8 mouse cellular contexts compared by ENCODE assay signal in the genomic region with DNA sequence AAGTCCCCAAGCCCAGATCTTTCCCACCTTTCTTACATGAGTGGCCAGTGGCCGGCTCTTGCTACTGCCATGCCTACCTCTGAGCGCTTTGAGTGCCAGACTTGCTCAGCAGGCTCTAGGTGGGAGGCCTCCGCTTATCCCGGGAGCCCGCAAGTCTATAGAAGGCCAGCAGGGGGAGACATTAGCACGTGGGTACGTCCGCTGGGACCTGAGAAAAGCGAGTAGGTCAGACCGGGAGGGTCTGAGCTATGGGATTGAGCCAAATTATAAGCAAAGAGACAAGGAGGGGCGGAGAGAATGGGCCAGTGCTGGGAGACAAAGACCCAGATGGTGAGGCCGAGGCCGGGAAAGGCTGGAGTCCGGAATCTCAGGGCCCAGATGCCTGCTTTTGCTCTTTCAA. TPM values are rescaled to one million over a fixed set of nuclear protein-coding genes. Genes with fewer than 3 reads are reported as not detected.
A peak's percentile ranks its signal among the peaks of the same experiment; 100 is the strongest.
DNase-seq lines count a peak whose midpoint lies in the region; ATAC-seq lines count a peak whose summit lies in the region.

No protein-coding gene starts in this region.

- H3K27me3 ChIP-seq in intestine, embryonic 16.5 days (replicated peaks; ENCODE audit: control insufficient read depth, insufficient read depth, low read length): 0 out of 2 replicates have a peak, but pooled peaks cover 7% of the 10 kb centered on the region
- peaks cover 100% of the 10 kb centered on the region for H3K27me3 ChIP-seq in midbrain, embryonic 10.5 days (ENCODE audit: low read depth, poor library complexity, severe bottlenecking)

- intact Hi-C loops in left cerebral cortex, postnatal 36 days (cut with DNase I): loop anchor here (1.0 to 10.0 kb wide), 5 partner anchors 157 to 521 kb away; no protein-coding TSS in a partner anchor

- ATAC-seq in granulocyte monocyte progenitor cell, adult 5-6 weeks (replicated peaks; ENCODE audit: poor library complexity, severe bottlenecking): peak; percentile 67
- peak; percentile 43 for ATAC-seq in intestine, embryonic 16.5 days

- H3K36me3 ChIP-seq in intestine, embryonic 16.5 days (ENCODE audit: control insufficient read depth, insufficient read depth, low read length): no peaks in the 10 kb centered on the region
- H3K36me3 ChIP-seq in midbrain, embryonic 10.5 days: no peaks in the 10 kb centered on the region

- H3K9ac ChIP-seq in intestine, embryonic 16.5 days (ENCODE audit: low read depth, low read length): peak overlapping the region; percentile 43; the same call in 1 of the 2 replicates

- H3K4me2 ChIP-seq in intestine, embryonic 16.5 days (ENCODE audit: low read depth, low read length): peak overlapping the region; percentile 60

- H3K27ac ChIP-seq in intestine, embryonic 16.5 days (ENCODE audit: low read length): peak overlapping the region; percentile 76
- peak overlapping the region; percentile 92 for H3K27ac ChIP-seq in midbrain, embryonic 10.5 days (replicated peaks)

- 16% methylated on average over 14 of the region's 14 CpGs for WGBS in intestine, embryonic 16.5 days
- 27% methylated on average over 14 of the region's 14 CpGs for WGBS in midbrain, embryonic 10.5 days

- H3K4me1 ChIP-seq in intestine, embryonic 16.5 days (ENCODE audit: control insufficient read depth, insufficient read depth, low read length): peaks cover 3% of the 10 kb centered on the region
- H3K4me1 ChIP-seq in midbrain, embryonic 10.5 days: peaks cover 24% of the 10 kb centered on the region

- H3K4me3 ChIP-seq in intestine, embryonic 16.5 days (ENCODE audit: low read length): peak overlapping the region; percentile 68
- H3K4me3 ChIP-seq in midbrain, embryonic 10.5 days: peak overlapping the region; percentile 79

- no peaks in the 10 kb centered on the region for H3K9me3 ChIP-seq in intestine, embryonic 16.5 days (ENCODE audit: control insufficient read depth, low read length)
- H3K9me3 ChIP-seq in midbrain, embryonic 10.5 days (replicated peaks): no peaks in the 10 kb centered on the region

- peak; percentile 74 for DNase-seq in ovary, adult 18-20 months (ENCODE audit: low spot score)
- DNase-seq in ovary, postnatal 10 days (ENCODE audit: low spot score): no peak
- DNase-seq in embryo, embryonic 9.5 days (ENCODE audit: extremely low spot score): peak; percentile 83
- DNase-seq in left cerebral cortex, postnatal 36 days (ENCODE audit: low spot score in 2 of 2): peak; percentile 76 to 79
- peak; percentile 83 for DNase-seq in midbrain, embryonic 10.5 days (ENCODE audit: low spot score)
- peak; percentile 65 for DNase-seq in skeletal muscle tissue, adult 2 months (ENCODE audit: low read depth, low spot score)

RNA-seq across cellular contexts. Expression of gene Efnb1, which starts 1.0 kb away (rescaled TPM):
- 0.47 and 0.62 TPM in 2 replicates for total RNA-seq in granulocyte monocyte progenitor cell, adult 5-6 weeks (2014; fragmentation: Nextera tagmentation)
- 0.34 and 0.46 TPM in 2 replicates for total RNA-seq in granulocyte monocyte progenitor cell, adult 5-6 weeks (2017)
- 18.3 and 19.4 TPM in 2 replicates for polyA plus RNA-seq in intestine, embryonic 16.5 days (2015; fragmentation: Nextera tagmentation; extraction: Ambion mirVana)
- 10 to 100 TPM; 13.9 to 17.1 TPM for total RNA-seq in left cerebral cortex, postnatal 36 days (2021)
- polyA plus RNA-seq in midbrain, embryonic 10.5 days (2016; fragmentation: Nextera tagmentation; extraction: Ambion mirVana): 49.3 and 50.6 TPM in 2 replicates

Comparison
In these comparisons a context has a peak if more than half of its experiments do, and no peak if none do; other contexts are left out.
1. RNA of gene Efnb1, which starts 1.0 kb away (total RNA-seq): 13.9 to 17.1 TPM in left cerebral cortex, postnatal 36 days; 0.34 to 0.62 TPM in granulocyte monocyte progenitor cell, adult 5-6 weeks; every median in the first group is over 4 times any median in the second.